Mouse (Mus musculus) stomach, postnatal 0 days (tissue): ENCODE measurements around the gene Fus.

ENCODE experiments used
- CTCF ChIP-seq: IDR thresholded peaks from 2 replicates; pipeline ENCODE4 v1.5.1; 2016; ENCODE audit warnings: antibody characterized with exemption, low read depth, mild to moderate bottlenecking, moderate library complexity
- EP300 ChIP-seq: optimal IDR thresholded peaks from 2 replicates; pipeline ENCODE3; 2016; ENCODE audit warnings: antibody characterized with exemption

DNA sequence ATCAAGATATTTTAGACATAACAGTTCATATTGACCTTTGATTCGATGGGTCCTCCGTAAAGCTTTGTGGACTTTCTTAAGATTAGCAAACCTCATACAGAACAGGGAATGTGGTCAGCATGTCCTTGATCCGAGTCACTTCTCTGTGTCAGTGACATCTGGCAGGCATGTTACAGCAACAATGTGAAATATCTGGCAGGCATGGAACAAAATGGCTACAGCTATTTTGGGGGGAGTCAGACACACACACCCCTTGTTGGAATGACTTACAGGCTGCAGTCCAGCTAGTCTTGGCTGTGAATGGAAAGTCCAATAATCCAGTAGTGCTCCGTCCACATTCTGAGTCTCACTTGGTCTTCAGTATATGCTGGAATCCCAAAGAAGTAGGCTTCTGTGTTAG is 56.3 kb downstream of the Fus start:
- no peak for TF ChIP-seq EP300
- TF ChIP-seq CTCF, result no peak
